Mouse (Mus musculus): Measurements from ENCODE around the gene Sprr2d. TPM values are rescaled to one million over a fixed set of nuclear protein-coding genes. Genes with fewer than 3 reads are reported as not detected.

The Sprr2d gene
- not detected for polyA plus RNA-seq (2014; fragmentation: Illumina TruSeq; extraction: RNeasy Lipid Tissue Mini Kit (QIAGEN cat#74804); ENCODE audit: low read depth, low replicate concordance)

DNA sequence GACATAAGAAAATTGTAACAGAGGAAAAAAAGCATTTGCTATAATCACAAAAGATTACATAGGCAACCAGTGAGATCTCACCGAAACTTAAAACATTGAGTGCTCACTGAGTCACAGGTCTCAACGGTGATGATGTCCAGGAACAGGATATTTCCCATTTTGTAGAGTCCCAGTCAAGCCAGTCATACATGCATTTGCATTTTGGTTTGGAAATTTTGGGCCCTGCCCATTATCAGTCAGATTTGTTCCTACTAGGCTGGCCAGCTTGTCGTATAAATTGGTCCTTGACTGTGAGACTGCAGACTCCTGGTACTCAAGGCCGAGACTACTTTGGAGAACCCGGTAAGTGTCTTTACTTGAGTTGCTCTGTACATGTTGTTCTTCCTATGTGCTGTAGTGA, at the start of gene Sprr2d:
Sprr2d (plus strand) TSS at position 301 of the 400 bp plus-strand sequence.

DNA sequence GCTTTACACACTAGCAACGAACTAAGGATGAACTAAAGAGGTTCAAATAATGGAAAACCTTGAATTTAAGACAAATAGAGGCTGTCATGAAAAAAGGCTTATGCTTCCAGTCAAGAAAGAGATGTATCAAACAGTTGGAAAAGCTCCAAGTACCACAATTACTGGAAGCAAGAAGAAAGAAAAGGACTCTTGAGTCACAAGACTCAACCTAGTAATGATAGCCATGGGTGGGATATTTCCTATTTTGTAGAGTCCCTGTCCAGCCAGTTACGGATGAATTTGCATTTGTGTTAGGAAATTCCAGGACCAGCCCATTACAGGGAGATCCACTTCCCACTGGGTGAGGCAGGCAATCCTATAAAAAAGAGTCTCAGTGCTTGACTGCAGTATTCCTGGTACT, 22.6 kb upstream of the Sprr2d start, which contains the start of gene Sprr2b:
Sprr2b (plus strand) TSS at position 301 of the 400 bp plus-strand sequence.

DNA sequence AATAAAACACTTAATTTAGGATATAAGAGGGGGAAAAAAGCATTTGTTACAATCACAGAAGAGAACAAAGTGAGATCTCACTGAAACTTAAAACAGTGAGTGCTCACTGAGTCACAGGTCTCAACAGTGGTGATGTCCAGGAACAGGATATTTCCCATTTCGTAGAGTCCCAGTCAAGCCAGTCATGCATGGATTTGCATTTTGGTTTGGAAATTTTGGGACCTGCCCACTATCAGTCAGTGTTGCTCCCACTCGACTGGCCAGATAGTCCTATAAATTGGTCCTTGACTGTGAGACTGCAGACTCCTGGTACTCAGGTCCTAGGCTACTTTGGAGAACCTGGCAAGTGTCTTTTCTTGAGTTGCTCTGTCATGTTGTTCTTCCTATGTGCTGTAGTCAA, 12.9 kb downstream of the Sprr2d start, which contains the start of gene Sprr2e:
Sprr2e (plus strand) TSS at position 301 of the 400 bp plus-strand sequence.

DNA sequence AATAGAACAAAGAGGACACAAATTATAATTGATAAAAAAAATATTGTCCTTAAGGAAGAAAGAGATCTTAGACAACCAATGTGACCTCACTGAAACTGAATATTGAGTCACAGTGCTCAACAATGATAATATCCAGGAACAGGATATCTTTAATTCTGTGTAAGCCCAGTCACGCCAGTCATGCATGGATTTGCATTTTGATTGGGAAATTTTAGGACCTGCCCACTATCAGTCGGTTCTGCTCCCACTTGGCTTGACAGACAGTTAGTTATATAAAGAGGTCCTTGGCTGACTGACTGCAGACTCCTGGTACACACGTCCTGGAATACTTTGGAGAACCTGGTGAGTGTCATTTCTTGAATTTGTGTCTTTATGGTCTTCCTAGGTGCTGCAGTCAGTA, 25.9 kb downstream of the Sprr2d start, which contains the start of gene Sprr2f:
Sprr2f (plus strand) TSS at position 301 of the 400 bp plus-strand sequence.

DNA sequence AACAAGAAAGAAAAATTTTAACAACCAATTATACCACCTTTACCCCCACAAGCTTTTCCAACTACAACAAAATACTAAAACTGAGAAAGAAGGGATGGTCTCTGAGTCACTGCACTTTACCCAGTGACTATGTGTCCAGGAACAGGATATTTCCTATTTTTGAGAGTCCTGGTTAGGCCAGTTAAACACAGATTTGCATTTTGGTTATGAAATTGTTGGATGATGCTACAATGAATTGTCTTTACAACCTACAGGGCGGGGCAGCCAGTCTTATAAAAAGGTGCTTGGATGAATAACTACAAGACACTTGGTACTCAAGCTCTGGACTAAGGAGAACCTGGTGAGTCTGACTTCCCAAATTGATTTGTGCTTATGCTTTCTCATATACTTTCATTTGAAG, 46.4 kb downstream of the Sprr2d start, which contains the start of gene Sprr2h:
Sprr2h (plus strand) TSS at position 301 of the 400 bp plus-strand sequence.

Other genes starting within 250 kb of the Sprr2d start
- not detected for gene Prr9, start 215.2 kb upstream of the Sprr2d start, polyA plus RNA-seq (2014; fragmentation: Illumina TruSeq; extraction: RNeasy Lipid Tissue Mini Kit (QIAGEN cat#74804); ENCODE audit: low read depth, low replicate concordance)
- not detected for gene Lelp1, start 196.4 kb upstream of the Sprr2d start, polyA plus RNA-seq (2014; fragmentation: Illumina TruSeq; extraction: RNeasy Lipid Tissue Mini Kit (QIAGEN cat#74804); ENCODE audit: low read depth, low replicate concordance)
- not detected for gene Sprr2a1, start 123.3 kb upstream of the Sprr2d start, polyA plus RNA-seq (2014; fragmentation: Illumina TruSeq; extraction: RNeasy Lipid Tissue Mini Kit (QIAGEN cat#74804); ENCODE audit: low read depth, low replicate concordance)
- gene Sprr2a2, start 123.2 kb upstream of the Sprr2d start, polyA plus RNA-seq (2014; fragmentation: Illumina TruSeq; extraction: RNeasy Lipid Tissue Mini Kit (QIAGEN cat#74804); ENCODE audit: low read depth, low replicate concordance), result 2.5 TPM
- gene Sprr2a3, start 53.7 kb upstream of the Sprr2d start, polyA plus RNA-seq (2014; fragmentation: Illumina TruSeq; extraction: RNeasy Lipid Tissue Mini Kit (QIAGEN cat#74804); ENCODE audit: low read depth, low replicate concordance), result not detected
- not detected for gene Sprr2b, start 22.5 kb upstream of the Sprr2d start, polyA plus RNA-seq (2014; fragmentation: Illumina TruSeq; extraction: RNeasy Lipid Tissue Mini Kit (QIAGEN cat#74804); ENCODE audit: low read depth, low replicate concordance)
- gene Sprr2e, start 13.0 kb downstream of the Sprr2d start, polyA plus RNA-seq (2014; fragmentation: Illumina TruSeq; extraction: RNeasy Lipid Tissue Mini Kit (QIAGEN cat#74804); ENCODE audit: low read depth, low replicate concordance), result not detected
- not detected for gene Sprr2f, start 26.0 kb downstream of the Sprr2d start, polyA plus RNA-seq (2014; fragmentation: Illumina TruSeq; extraction: RNeasy Lipid Tissue Mini Kit (QIAGEN cat#74804); ENCODE audit: low read depth, low replicate concordance)
- gene Sprr2h, start 46.5 kb downstream of the Sprr2d start, polyA plus RNA-seq (2014; fragmentation: Illumina TruSeq; extraction: RNeasy Lipid Tissue Mini Kit (QIAGEN cat#74804); ENCODE audit: low read depth, low replicate concordance), result not detected
- not detected for gene Sprr2i, start 68.9 kb downstream of the Sprr2d start, polyA plus RNA-seq (2014; fragmentation: Illumina TruSeq; extraction: RNeasy Lipid Tissue Mini Kit (QIAGEN cat#74804); ENCODE audit: low read depth, low replicate concordance)
- not detected for gene Sprr2j-ps, start 78.9 kb downstream of the Sprr2d start, polyA plus RNA-seq (2014; fragmentation: Illumina TruSeq; extraction: RNeasy Lipid Tissue Mini Kit (QIAGEN cat#74804); ENCODE audit: low read depth, low replicate concordance)
- gene Gm9774, start 90.3 kb downstream of the Sprr2d start, polyA plus RNA-seq (2014; fragmentation: Illumina TruSeq; extraction: RNeasy Lipid Tissue Mini Kit (QIAGEN cat#74804); ENCODE audit: low read depth, low replicate concordance), result 4.6 TPM
- not detected for gene Sprr2k, start 93.4 kb downstream of the Sprr2d start, polyA plus RNA-seq (2014; fragmentation: Illumina TruSeq; extraction: RNeasy Lipid Tissue Mini Kit (QIAGEN cat#74804); ENCODE audit: low read depth, low replicate concordance)
- not detected for gene Sprr1b, start 99.6 kb downstream of the Sprr2d start, polyA plus RNA-seq (2014; fragmentation: Illumina TruSeq; extraction: RNeasy Lipid Tissue Mini Kit (QIAGEN cat#74804); ENCODE audit: low read depth, low replicate concordance)
- gene Sprr3, start 119.6 kb downstream of the Sprr2d start, polyA plus RNA-seq (2014; fragmentation: Illumina TruSeq; extraction: RNeasy Lipid Tissue Mini Kit (QIAGEN cat#74804); ENCODE audit: low read depth, low replicate concordance), result not detected
- gene Sprr1a, start 146.8 kb downstream of the Sprr2d start, polyA plus RNA-seq (2014; fragmentation: Illumina TruSeq; extraction: RNeasy Lipid Tissue Mini Kit (QIAGEN cat#74804); ENCODE audit: low read depth, low replicate concordance), result not detected
- not detected for gene Sprr4, start 161.4 kb downstream of the Sprr2d start, polyA plus RNA-seq (2014; fragmentation: Illumina TruSeq; extraction: RNeasy Lipid Tissue Mini Kit (QIAGEN cat#74804); ENCODE audit: low read depth, low replicate concordance)
- not detected for gene 2310046K23Rik, start 195.4 kb downstream of the Sprr2d start, polyA plus RNA-seq (2014; fragmentation: Illumina TruSeq; extraction: RNeasy Lipid Tissue Mini Kit (QIAGEN cat#74804); ENCODE audit: low read depth, low replicate concordance)
- gene Ivl, start 234.6 kb downstream of the Sprr2d start, polyA plus RNA-seq (2014; fragmentation: Illumina TruSeq; extraction: RNeasy Lipid Tissue Mini Kit (QIAGEN cat#74804); ENCODE audit: low read depth, low replicate concordance), result not detected
- gene Smcp, start 249.9 kb downstream of the Sprr2d start, polyA plus RNA-seq (2014; fragmentation: Illumina TruSeq; extraction: RNeasy Lipid Tissue Mini Kit (QIAGEN cat#74804); ENCODE audit: low read depth, low replicate concordance), result not detected